Mouse (Mus musculus) thymus, postnatal 14 days (tissue): Measurements from ENCODE around the gene Kifc5b.

Experiments used
- DNase-seq: peaks from one replicate; pipeline ENCODE4 v3.0.0; 2021

Gene Kifc5b

DNA sequence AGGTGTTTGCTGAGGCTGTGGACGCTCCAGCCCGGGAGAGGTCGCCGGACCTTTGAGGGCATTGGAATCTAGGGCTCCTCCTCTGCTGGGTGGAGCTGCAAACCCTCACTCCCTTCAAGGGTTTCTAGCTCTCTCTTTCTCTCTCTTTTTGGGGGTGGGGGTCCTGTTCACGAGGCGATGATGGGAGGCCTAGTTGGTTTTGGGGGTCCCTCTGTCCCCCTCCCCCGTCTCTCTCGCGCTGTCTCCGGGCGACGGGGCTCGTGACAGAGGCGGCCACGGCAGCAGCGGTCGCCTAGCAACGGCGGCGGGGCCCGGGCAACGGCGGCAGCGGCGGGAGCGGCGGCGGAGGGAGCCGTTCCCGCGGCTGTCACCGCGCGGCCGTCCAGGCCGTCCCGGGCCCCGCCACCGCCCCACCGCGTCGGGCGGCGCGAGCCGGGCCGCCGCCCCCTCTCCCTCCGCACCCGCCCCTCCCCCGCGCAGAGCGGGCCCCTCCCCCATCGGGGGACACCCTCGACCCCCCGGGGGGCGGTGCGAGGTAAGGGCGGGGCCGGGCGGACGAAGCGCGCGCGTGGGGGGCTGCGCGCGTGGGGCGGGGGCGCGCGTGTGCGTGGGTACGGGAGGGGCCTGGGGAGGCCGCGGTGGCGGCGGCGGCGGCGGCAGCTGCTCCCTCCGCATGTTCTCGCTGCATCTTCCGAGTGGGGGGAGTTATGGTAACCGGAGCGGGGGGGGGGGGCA is 31.6 kb downstream of the Kifc5b start:
- DNase-seq: peak; percentile 49

DNA sequence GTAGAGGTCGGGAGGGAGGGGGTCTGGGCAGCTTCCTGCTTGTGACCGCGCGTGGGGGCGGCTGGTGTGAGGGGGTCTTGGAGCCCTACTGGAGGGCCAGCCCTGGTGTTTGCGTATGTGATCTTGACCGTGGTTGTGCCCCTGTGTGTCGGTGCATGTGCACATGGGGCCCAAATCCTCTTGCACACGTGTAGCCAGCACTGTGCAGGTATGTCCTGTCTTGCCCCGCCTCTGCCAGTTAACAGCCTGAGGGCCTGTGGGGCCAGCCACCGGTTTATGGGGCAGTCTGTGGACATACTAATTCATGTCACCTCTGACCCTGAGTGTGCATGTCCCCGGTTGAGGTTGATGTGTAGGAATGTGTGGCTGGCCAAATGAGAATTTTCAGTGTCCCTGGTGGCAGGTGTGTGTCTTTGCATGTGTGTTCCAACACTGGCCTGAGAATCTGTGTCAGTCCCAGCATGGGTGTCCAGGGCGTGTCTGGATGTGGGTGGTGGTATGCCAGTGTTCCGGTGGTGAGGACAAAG is 32.2 kb downstream of the Kifc5b start:
- peak; percentile 36 for DNase-seq

DNA sequence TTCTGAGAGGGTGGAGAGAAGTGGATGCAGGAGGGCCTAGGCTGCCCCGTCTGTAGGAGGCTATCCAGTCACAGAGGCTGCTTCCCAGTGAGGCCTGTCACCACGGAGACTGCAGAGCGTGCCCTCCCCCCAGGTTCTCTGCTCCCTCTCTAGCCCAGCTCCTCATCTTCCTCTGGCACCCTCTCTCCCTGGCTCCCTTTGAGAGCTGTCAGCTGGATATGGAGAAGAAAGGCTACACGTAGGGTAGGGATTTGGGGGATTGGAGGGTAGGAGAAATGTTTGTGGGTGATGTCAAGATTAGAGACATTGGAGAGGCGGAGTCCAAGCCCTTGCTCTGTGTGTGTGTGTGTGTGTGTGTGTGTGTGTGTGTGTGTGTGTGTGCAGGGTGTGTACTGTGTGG is 33.0 kb downstream of the Kifc5b start:
- no peak for DNase-seq

DNA sequence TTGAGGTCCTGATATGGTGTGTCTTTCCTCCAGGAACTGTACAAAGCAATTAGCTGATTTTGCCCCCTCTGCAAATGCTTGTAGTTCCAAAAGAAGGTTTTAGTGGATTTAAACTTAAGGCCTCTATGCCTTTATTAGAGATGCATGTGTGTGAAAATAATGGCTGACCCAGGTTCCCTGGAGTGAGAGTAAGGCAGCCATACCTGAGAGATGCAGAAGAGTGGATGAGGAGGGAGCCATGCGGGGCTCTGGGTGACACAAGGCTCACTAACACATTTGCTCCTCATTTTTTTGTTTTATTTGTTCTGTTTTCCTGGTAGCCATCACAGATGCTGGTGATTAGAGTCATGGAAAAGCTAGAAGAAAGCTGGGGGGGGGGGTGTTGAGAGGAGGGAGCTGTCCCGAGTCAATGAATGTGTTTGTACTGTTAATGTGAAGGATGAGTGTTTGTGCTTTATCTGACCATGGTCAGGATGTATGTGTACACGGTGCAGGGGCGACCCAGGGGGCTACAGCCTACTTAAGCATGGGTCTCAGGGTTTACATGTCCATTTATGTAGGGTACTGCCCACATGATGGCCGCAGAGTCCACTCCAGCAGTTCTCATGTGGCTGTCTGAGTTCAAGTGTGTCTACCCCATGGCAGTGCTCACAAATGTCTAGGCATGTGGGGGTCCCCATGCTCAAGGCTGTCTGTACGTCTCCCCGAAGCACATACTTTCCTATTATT is 33.8 kb downstream of the Kifc5b start:
- no peak for DNase-seq

GRCm38 (mm10) chr17:26951406-26951805 is 34.5 kb downstream of the Kifc5b start:
- peak; percentile 91 for DNase-seq

GRCm38 (mm10) chr17:26951952-26952877 is 35.3 kb downstream of the Kifc5b start:
- DNase-seq: peak; percentile 47

- DNase-seq: no peak
Measured at GRCm38 (mm10) chr17:26953201-26953600, 36.3 kb downstream of the Kifc5b start.

- no peak for DNase-seq
Measured at GRCm38 (mm10) chr17:26953726-26954125, 36.8 kb downstream of the Kifc5b start.

DNA sequence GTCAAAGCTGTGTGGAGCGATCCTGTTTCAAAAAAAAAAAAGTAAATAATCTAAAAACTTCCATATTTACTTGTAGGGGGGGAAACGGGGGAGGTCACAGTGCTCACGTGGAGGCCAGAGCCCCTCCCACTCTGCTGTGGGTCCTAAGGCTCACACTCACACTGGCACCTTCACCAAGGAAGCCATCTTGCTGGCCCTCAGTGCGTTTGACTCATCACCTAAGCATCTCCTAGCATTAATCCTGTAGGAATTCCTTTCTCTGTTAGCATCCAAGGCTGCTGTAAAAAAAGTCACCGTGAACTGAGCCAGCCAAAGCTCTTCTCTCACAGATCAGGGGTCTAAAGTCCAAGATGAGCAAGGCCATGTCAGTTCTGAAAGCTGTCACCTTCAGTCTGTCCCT is 39.4 kb downstream of the Kifc5b start:
- DNase-seq: no peak

DNA sequence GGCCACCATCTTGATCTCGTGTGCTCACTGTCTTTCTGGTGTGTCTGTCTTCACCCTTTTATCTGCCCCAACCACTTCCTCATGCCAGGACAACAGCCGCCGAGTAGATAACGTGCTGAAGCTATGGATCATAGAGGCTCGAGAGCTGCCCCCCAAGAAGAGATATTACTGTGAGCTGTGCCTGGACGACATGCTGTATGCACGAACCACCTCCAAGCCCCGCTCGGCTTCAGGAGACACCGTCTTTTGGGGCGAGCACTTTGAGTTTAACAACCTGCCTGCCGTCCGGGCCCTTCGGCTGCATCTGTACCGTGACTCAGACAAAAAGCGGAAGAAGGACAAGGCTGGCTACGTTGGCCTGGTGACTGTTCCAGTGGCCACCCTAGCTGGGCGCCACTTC is 40.0 kb downstream of the Kifc5b start:
- DNase-seq: no peak

GRCm38 (mm10) chr17:26957872-26958271 is 41.0 kb downstream of the Kifc5b start:
- no peak for DNase-seq

DNA sequence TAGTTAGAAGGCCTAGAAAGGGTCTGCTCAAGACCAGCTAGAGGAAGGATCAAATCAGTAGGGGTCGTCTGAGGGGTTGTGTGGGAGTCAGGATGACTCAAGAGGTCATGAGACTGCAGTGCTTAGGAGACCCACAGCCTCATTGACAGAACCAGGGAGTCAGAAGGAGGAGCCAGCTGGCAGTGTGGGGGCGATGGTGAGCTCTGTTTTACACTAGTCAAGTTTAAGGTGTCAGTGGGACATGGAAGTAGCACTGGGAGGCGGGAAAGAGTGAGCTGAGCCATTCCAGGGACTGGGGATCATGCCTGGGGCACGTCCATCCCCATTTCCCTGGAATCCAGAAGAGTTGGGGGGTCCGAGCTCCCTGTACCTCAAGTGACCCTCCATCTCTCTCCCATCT is 42.0 kb downstream of the Kifc5b start:
- no peak for DNase-seq

GRCm38 (mm10) chr17:26959815-26960214 is 42.9 kb downstream of the Kifc5b start:
- DNase-seq: no peak

- no peak for DNase-seq
Measured at GRCm38 (mm10) chr17:26961572-26962240, 44.8 kb downstream of the Kifc5b start.

DNA sequence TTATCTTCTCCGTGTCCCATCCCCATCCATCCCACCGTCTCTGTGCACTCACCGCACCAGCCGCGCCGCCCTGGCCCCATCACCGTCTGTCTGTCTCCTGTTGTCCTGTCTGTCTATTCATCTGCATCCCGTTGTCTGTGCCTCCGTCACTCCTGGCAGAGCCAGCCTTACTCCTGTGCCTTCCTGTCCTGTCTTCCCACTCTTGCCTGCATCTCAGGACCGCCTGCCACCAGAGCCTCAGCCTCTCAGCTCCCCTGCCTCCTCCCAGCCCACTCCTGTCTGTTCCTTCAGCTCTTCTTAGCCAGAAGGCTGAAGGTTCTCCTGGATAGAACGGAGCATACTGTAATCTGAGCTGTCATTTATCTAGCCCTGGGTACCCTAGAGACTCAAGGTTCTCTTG is 50.1 kb downstream of the Kifc5b start:
- DNase-seq: no peak

GRCm38 (mm10) chr17:26967477-26967876 is 50.6 kb downstream of the Kifc5b start:
- DNase-seq: no peak

DNA sequence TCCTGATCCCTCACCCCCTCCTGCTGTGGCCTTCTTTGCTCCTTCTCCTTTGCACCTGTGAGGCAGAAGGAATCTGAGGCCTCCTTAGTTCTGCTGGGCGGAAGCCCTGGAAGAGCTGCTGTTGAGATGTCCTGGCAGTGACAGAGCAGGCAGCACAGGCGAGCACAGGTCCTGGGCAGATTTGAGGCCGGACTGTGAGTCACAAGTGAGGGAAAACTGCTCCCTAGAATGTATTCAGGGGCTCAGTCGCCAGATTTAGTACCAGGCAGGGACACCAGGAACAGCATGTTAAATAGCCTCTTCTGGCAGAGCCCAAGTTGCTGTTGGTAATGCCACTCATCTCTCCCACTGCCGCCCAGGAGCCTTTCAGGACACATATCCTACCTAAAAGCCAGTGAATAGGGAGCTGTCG is 51.3 kb downstream of the Kifc5b start:
- no peak for DNase-seq

- DNase-seq: no peak
Measured at GRCm38 (mm10) chr17:26969257-26969656, 52.4 kb downstream of the Kifc5b start.

DNA sequence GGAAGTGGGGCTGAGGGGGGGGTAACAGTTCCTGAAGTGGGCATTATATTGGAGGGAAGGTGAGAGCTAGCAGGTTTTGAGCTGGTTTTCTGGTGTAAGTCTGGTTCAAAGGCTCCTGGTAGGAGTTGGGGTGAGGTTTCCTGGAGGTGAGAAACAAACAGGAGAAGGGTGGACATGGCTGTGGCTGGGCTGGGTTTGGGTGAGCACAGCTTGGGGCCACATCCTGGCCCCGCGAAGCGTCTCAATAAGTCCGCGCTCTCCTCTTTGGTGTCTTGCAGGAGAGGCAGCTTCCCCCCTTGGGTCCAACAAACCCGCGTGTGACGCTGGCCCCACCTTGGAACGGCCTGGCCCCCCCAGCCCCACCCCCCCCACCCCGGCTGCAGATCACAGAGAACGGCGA is 53.3 kb downstream of the Kifc5b start:
- DNase-seq: no peak

DNA sequence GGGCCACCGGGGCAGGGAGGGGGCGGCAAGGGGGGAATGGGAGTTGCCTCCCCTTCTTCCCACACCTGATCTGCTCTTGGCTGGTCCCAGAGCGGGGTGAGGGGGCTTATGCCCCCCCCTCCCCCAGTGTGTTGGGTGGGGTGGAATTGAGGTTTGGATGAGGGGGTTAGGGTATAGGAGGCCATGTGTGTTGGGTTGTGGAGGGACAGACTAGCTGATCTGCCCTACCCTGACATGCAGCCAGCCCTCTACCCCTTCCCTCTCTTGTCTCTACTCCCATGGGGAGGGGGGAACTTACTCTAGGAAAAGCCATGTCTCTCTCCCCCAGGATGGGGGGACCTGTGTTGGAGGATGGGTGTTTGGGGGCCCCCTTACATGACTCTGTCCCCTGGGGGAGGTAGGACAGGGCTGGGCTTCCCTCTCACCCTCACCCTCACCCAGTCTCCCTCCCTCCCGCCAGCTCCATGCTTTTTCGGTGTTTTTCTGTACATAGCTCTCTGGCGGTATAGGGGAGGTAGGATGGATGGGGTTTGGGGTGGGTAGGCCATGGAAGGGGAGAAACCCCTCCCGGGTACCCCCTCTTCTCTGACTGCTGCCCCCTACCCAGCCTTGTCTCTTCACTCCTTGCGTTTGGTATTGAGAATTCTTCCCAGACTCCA is 54.5 kb downstream of the Kifc5b start:
- no peak for DNase-seq

DNA sequence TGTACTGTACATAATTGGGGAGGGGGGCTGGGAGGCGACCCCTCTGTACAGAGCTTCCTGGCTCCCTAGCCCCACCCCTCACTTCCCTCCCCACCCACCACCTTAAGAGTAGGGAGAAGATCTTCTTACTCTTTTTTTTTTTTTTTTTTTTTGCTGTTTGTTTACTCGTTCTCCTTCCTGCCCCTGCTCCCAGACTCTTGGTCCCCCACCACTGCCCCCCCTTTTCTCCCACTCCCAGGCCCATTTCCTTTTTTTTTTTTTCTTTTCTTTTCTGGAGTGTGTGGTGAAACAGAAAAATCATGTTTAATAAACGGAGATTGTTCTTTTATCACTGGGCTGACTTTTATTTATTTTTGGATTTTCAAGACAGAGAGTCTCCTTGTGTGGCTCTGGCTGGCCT is 55.2 kb downstream of the Kifc5b start:
- no peak for DNase-seq
